Mouse (Mus musculus): ENCODE data around the gene Srrm2.

DNA sequence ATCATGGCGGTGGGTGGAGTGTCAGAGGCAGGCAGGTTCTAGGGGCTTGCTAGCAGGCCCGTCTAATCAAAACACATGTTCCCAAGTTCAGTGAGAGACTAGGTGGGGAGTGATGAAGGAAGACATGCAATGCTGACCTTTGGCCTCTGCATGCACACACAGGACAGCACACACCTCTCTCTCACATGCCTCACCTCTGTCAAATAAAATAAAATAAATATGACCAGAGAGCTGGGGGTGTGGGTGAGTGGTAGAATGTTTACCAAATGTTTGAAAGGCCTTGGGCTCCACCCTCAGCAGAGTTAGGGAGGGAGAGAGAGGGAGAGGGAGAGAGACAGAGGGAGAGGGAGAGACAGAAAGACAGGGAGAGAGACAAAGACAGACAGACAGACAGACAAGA is 67.6 kb downstream of the Srrm2 start:
- TF ChIP-seq CTCF (IDR thresholded peaks at IDR 0.05; ENCODE audit: control insufficient read depth, insufficient read depth, low read length) (no peak), POLR2A (IDR thresholded peaks at IDR 0.05; ENCODE audit: borderline replicate concordance, control insufficient read depth, low read depth, low read length) (no peak)
